Mouse (Mus musculus) retina, postnatal 1 day (tissue): ENCODE measurements around the gene Ahnak2.
"Not testable (repeated sequence)": the region's sequence is repeated elsewhere in the genome, so short reads cannot be mapped to it uniquely, and the experiment has no call there.

ENCODE experiments used
- DNase-seq: peaks from one replicate; pipeline ENCODE4 v3.0.0-alpha.2; 2012

Ahnak2 gene

DNA sequence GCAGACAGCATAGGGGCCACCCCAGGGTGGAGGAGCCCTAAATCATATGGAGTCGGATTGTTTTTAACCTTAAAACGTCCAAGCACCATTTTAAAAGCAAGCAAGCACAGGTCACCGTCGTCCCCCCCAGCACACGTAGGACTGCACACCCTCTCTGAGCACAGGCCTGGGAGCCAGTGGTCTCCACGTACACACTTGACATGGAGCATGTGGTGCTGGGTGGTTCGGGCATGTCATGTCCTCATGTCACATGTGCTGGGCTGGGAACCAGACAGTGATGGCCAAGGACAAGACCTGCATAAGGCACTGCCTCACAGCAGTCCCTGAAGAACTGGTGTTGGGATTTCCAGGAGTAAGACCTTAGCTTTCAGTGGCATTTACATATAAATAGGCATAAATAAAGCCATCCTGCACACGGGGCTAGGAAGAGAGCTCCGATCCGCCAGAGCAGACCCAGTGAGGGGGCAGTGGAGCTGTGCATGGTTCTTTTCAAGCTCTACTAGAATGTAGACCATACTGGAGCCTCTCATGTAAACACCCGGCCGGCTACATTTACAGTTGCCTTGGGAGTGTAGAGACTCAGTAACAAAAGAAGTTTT, 18.0 kb upstream of the Ahnak2 start:
- no peak for DNase-seq

DNA sequence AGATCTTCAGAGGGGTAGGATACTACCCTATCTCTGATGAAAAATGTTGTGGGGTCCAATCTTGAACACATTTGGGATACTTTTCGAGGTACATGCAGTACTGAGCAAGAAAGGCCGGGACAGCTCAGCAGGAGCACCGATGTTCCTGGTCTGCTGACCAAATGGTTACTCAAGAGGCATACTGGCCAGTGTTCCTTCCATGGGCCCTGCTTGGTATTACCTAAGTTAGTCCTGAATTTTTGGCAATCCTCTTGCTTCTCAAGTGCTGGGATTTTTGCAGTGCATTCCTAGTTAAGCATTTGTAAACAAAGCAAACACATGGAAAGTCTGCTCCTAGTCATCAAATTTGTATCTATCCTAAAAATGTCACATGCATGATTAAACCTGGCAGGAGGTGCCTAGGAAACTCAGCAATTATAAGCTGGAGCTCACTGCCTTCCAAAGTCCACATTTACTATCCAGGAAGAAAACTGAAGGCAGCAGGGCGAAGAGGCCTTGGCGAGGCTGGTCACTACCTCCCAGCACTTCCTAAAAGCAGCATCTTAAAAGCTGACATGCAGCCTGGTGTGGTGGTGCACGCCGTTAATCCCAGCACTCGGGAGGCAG, 16.7 kb upstream of the Ahnak2 start:
- DNase-seq, result no peak

DNA sequence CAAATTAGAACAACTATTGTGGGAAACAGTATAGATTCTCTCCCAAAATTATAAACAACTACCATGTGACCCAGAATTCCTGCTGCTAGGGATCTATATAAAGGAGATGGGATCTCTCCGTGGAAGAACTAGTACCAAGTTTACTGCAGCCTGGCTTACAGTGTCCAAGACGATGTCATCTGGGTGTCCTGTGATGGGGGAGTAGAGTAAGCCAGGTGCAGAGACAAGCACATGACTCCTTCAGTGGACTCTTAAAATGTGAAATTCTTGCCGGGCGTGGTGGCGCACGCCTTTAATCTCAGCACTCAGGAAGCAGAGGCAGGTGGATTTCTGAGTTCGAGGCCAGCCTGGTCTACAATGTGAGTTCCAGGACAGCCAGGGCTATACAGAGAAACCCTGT, 14.4 kb upstream of the Ahnak2 start:
- not testable (repeated sequence) for DNase-seq

DNA sequence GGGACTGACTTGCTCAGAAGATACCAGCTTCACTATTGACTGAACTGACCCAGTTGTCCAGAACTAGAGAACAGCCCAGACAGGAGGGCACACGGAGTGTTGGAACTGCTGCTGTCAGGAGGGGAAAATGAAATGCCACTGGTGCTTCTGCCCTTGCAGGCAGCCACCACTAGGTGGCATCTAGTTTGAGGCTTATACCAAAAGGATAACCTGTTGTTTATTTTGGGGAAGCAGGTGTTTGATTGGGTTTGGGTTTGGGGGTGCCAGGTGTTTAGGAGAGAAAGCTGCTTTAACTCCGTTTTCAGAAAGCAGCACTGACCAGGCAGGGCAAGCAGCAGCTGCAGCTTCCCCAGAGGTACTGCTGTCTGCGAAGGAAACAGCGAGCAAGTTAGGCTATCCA, 13.8 kb upstream of the Ahnak2 start:
- DNase-seq, result peak; percentile 63

GRCm38 (mm10) chr12:112814682-112815470, 12.4 kb upstream of the Ahnak2 start:
- no peak for DNase-seq

DNA sequence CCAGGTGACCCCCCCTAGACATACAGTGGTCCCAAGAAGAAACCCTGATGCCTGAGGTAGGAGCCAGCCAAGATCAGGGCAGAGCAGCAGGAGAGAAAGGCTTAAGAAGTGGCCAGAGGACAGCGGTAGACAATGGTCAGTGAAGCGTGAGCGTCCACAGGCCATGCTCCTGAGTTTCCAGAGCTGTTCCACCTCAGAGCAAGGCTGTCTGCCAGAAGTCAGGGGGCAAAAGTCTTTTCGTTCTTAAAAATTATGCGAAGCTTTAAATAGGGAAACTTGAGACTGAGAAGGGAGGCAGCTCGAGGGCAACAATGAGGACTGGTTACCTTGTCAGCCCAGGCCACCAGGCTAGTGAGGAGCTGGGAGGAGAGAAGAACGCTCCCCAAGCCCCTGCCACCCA, 10.9 kb upstream of the Ahnak2 start:
- no peak for DNase-seq

GRCm38 (mm10) chr12:112810092-112810885, 7.8 kb upstream of the Ahnak2 start:
- no peak for DNase-seq

DNA sequence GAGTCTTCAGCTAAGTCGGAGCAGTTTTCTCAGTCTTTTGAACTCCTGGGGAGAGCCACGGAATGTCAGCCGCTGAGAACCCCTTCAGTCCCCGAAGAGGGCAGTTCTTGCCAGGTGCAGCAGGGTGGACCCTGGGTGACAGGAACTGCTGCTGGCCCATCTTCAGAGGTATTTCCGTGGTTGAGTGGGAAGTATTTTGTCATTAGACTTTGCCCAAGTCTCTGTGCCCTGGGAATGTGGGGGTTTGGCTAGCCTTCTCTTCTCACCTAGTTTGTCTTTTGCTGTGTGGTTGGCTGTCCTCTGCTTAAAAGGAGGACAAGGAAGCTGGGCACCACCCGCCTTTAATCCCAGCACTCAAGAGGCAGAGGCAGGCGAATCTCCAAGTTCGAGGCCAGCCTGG, 7.2 kb upstream of the Ahnak2 start:
- DNase-seq, result no peak

DNA sequence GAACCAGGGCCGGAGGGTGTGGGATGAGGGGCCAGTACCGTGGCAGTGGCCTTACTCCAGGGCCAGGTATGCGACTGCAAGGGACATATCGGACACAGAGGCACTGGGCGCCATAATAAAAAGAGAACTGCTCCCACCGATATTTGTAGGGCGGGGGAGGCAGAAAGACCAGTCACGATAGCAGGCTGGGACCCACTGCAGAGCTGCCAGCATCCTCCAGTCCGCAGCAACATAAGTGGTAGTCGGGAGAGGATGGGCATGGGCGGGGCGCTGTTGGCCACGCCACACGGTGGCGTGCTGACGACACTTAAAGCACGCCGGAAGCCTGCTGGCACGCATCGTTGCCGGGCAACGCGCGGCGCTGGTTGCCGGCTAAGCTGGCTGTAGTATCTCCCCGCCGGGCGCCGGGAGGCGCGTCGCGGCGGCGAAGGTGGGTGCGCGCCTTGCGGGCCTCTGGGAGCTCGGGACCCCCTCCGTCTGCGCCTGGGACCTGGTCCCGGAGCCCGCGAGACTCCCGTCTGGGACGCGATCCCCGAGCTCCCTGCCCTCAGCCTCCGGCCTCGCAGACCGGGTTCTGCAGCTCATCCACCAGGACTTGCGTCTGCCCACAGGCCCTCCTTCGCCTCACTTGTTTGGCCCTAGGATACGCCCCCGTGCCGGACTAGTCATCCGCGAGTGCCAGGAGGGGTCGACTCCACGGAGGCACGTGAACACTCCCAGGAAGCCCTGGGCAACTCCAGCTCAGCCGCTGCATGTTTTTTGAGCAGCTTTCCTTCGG, 6.3 kb upstream of the Ahnak2 start, which contains the start of gene Clba1:
TSS of gene Clba1 (plus strand) at position 351 of the 778 bp plus-strand sequence.
- peak; percentile 97 for DNase-seq

- DNase-seq, result no peak
Measured at GRCm38 (mm10) chr12:112808212-112808586, 5.7 kb upstream of the Ahnak2 start.

GRCm38 (mm10) chr12:112807796-112808195, 5.3 kb upstream of the Ahnak2 start:
- DNase-seq, result no peak

DNA sequence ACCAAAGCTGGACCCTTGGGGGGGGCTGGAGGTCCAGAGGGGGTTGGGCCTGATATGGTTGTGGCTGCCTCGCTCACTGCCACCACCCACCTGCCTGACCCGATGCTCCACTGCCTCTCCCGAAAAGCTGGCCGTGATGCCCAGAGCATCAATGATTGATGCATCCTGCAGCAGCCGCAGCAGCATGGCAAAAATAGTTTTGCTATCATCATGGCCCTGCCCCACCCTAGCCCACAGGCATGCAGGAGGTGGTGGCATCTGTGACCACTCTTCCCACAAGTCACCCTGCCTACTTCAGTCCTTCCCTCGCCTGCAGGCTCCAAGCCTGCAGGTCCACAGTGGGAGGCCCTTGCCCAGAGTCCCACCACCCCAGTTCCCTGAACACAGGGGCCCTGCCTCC, 3.6 kb upstream of the Ahnak2 start:
- no peak for DNase-seq

- DNase-seq, result no peak
Measured at GRCm38 (mm10) chr12:112804046-112804445, 1.6 kb upstream of the Ahnak2 start.

DNA sequence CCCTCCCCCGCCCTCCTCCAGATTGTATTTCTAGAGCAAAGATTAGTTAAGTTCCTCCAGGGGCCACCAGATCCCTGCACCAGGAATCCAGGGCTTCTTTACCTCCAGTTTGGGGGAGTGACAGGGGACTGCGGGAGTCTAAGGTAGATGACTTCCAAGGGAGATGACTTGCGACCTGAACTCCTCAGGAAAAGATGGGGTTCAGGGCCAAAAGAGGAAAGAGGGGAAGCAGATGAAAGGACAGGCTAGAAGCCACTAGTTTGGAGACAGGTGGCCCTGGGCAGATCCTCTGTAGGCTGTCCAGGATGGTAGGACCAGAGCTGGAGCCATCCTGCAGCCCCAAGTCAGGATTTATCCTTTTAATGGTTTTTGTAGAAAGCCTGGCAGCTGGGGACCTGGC, 460 bp upstream of the Ahnak2 start:
- no peak for DNase-seq

- peak; percentile 88 for DNase-seq
Measured at GRCm38 (mm10) chr12:112800476-112800875, 2.0 kb downstream of the Ahnak2 start.

DNA sequence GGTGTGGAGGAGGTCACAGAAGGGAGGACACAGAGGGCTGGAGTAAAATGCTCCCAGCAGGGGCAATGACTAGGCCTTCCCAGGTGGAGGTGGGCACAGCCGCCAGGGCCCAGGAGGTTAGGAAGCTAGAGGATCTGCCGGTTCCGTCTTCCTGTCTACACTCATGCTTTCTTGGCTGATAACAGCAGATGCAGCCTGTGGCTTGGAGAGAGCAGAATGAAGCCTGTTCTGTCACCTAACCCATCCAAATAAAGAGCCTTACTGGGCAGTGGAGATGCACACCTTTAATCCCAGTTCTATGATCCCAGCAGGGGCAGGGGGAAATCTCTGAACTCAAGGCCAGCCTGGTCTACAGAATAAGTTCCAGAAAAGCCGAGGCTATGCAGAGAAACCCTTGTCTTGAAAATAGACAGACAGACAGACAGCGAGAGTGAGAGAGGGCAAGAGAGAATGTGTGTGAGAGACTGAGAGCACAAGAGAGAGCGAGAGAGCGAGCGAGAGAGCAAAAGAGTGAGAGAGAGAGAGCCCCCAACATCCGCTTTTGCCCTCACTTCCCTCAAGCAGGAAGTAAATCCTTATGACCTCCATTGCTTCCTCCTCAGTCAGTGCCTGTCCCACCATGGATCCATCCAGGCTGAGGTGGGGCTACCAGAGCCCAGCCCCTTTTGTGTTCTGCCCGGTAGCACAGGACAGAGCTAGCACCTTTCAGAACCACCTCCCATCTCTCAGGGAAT, 3.1 kb downstream of the Ahnak2 start:
- DNase-seq, result no peak

DNA sequence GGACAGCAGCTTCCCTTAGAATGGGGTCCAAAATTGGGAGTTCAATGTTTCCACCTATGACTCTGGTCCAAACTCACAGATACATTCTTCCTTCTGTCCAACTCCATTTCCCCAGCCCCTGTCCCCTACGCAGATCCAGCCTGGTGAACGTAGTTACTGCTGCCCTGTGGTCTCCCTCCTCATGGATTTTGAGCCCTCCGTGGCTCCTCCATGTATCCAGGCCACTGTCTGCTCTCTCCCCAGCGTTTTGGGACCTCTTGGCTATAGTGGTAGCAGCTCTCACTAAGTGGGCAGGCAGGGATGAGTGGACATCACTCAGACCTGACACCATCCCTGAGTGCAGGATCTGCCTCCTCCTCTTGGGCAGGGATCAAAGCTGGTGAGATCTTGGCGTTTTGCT, 3.7 kb downstream of the Ahnak2 start:
- no peak for DNase-seq

DNA sequence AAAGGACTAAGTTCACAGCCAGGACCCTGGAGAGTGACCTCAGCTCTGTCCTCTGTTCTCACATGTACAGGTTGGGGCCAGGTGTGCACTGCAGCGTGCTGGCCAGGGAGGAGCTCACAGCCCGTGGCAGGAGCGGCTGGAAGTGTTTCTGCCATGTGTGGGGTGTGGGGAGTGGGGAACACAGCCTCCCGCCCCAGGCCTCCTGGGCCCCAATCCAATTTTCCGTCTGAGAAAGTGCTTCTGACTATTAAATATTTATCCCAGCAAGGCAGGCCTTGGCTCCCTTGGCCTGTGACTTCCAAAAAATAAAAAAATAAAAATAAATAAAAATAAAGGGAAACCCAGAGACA, 4.2 kb downstream of the Ahnak2 start:
- no peak for DNase-seq

- no peak for DNase-seq
Measured at GRCm38 (mm10) chr12:112797672-112798331, 4.7 kb downstream of the Ahnak2 start.

- DNase-seq, result no peak
Measured at GRCm38 (mm10) chr12:112796551-112797510, 5.6 kb downstream of the Ahnak2 start.
